Mouse (Mus musculus) inflammation-experienced regulatory T-cells (primary cell): ENCODE data around the gene Ddx11. TPM values are rescaled to one million over a fixed set of nuclear protein-coding genes. Genes with fewer than 3 reads are reported as not detected.

ENCODE experiments used
- polyA plus RNA-seq, 2 experiments: library from polyadenylated mRNA; unstranded; fragments of 100-300 nt; shearing (Covaris generic); gene quantifications; one replicate each; pipeline ENCODE4 v1.2.1; 2017

The Ddx11 gene
- 10 to 100 TPM; 30.0 to 44.0 TPM for polyA plus RNA-seq

GRCm38 (mm10) chr17:66123066-66123815 lies at the start of gene Ddx11:
Gene Ddx11 (plus strand): TSS chr17:66123520.

GRCm38 (mm10) chr17:66076934-66077333 lies 46.4 kb upstream of the Ddx11 start, which contains the start of gene Ankrd12:
Gene Ankrd12 (minus strand): TSS chr17:66077089.

GRCm38 (mm10) chr17:66101380-66102330 lies 21.7 kb upstream of the Ddx11 start, which contains the start of gene Ndufv2:
Gene Ndufv2 (minus strand): TSS chr17:66101559.

GRCm38 (mm10) chr17:66111402-66111959 lies 11.8 kb upstream of the Ddx11 start, which contains the start of gene Washc1:
Gene Washc1 (plus strand): TSS chr17:66111545.

Other genes starting within 250 kb of the Ddx11 start
- gene Ralbp1, start 237.7 kb upstream of the Ddx11 start, polyA plus RNA-seq: 100 to 1,000 TPM; 122 to 143 TPM
- gene Twsg1, start 172.3 kb upstream of the Ddx11 start, polyA plus RNA-seq: 10 to 100 TPM; 45.7 to 84.1 TPM
- gene Ankrd12, start 46.4 kb upstream of the Ddx11 start, polyA plus RNA-seq: 100 to 1,000 TPM; 171 to 199 TPM
- 100 to 1,000 TPM; 182 to 218 TPM for gene Ndufv2, start 22.0 kb upstream of the Ddx11 start, polyA plus RNA-seq
- gene Washc1, start 12.0 kb upstream of the Ddx11 start, polyA plus RNA-seq: 10 to 100 TPM; 14.1 to 16.6 TPM